Mouse (Mus musculus): ENCODE results near the gene Lyrm7. TPM values are rescaled to one million over a fixed set of nuclear protein-coding genes. Genes with fewer than 3 reads are reported as not detected.

The Lyrm7 gene
- polyA plus RNA-seq, 1 experiment = 25.3 TPM

DNA sequence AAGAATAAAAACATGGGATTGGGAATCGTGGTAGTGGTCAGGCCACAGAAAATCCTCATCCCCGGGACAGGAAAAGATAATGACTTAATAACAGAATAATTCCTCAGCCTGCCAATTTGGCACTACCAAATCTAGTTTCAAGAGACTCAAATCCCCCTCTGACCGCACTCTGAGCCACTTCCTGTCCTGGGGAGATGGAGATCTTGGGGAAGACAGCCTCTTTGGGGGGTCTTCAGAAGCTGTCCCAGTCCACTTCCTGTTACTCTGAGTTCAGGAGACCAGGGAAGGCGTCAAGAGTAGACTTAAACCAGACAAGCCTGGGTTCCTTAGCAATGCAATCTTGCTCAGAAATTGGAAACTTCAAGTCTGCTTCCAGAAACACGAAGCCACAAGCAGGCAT, 15.8 kb downstream of the Lyrm7 start:
- TF ChIP-seq POLR2A (IDR thresholded peaks at IDR 0.05; ENCODE audit: control insufficient read depth, low read depth, low read length) (no peak), CTCF (IDR thresholded peaks at IDR 0.05; ENCODE audit: control insufficient read depth, insufficient read depth, insufficient replicate concordance, low read depth, low read length) (no peak)
- Histone ChIP-seq H3K4me3 (ENCODE audit: control insufficient read depth, low read depth, low read length) (peak overlapping the region; percentile 10; the same call in 1 of the 2 replicates), H3K27me3 (ENCODE audit: control insufficient read depth, insufficient read depth, low read length) (no peaks in the 10 kb centered on the region), H3K36me3 (ENCODE audit: control insufficient read depth, insufficient read depth, low read length) (no peaks in the 10 kb centered on the region; the same call in 1 of the 2 replicates), H3K4me1 (ENCODE audit: control insufficient read depth, insufficient read depth, low read length) (peaks cover 2% of the 10 kb centered on the region; the same call in 1 of the 2 replicates), H3K27ac (ENCODE audit: control insufficient read depth, insufficient read depth, low read depth, low read length) (no peak overlapping the region)

DNA sequence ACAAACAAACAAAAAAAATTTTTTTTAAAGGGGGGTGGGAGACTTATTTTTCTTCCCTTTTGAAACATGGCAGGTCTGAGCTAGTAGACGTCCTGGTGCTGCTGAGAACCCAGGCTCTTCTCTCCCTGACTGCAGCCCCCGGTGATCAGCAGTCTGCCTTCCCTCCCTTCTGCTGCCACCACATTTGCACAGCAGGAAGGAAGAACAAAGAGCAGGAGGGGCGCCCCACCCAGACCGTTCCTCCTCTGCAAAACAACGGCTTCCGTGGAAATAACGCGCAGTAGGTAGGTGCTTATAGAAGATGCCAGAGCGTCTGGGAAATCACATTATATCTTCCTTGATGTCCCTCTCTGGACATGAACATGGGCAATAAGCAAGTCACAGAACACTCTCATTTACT, 16.3 kb downstream of the Lyrm7 start:
- no peak for TF ChIP-seq POLR2A (IDR thresholded peaks at IDR 0.05; ENCODE audit: control insufficient read depth, low read depth, low read length)
- no peak for TF ChIP-seq CTCF (IDR thresholded peaks at IDR 0.05; ENCODE audit: control insufficient read depth, insufficient read depth, insufficient replicate concordance, low read depth, low read length)
- Histone ChIP-seq H3K4me3 (ENCODE audit: control insufficient read depth, low read depth, low read length) (no peak overlapping the region; the same call in 1 of the 2 replicates), H3K27ac (ENCODE audit: control insufficient read depth, insufficient read depth, low read depth, low read length) (no peak overlapping the region), H3K4me1 (ENCODE audit: control insufficient read depth, insufficient read depth, low read length) (peaks cover 2% of the 10 kb centered on the region; the same call in 1 of the 2 replicates), H3K27me3 (ENCODE audit: control insufficient read depth, insufficient read depth, low read length) (no peaks in the 10 kb centered on the region), H3K36me3 (ENCODE audit: control insufficient read depth, insufficient read depth, low read length) (no peaks in the 10 kb centered on the region)

GRCm38 (mm10) chr11:54840891-54841290, 19.8 kb downstream of the Lyrm7 start:
- no peak overlapping the region for H3K4me3 ChIP-seq (ENCODE audit: control insufficient read depth, low read depth, low read length)
- TF ChIP-seq POLR2A (IDR thresholded peaks at IDR 0.05; ENCODE audit: control insufficient read depth, low read depth, low read length) (no peak), CTCF (IDR thresholded peaks at IDR 0.05; ENCODE audit: control insufficient read depth, insufficient read depth, insufficient replicate concordance, low read depth, low read length) (no peak)
- H3K27me3 ChIP-seq (ENCODE audit: control insufficient read depth, insufficient read depth, low read length) = no peaks in the 10 kb centered on the region
- no peak overlapping the region for H3K27ac ChIP-seq (ENCODE audit: control insufficient read depth, insufficient read depth, low read depth, low read length)
- no peaks in the 10 kb centered on the region for H3K36me3 ChIP-seq (ENCODE audit: control insufficient read depth, insufficient read depth, low read length)
- peaks cover 4% of the 10 kb centered on the region; the same call in 1 of the 2 replicates for H3K4me1 ChIP-seq (ENCODE audit: control insufficient read depth, insufficient read depth, low read length)

GRCm38 (mm10) chr11:54839696-54840095, 21.0 kb downstream of the Lyrm7 start:
- Histone ChIP-seq H3K4me1 (ENCODE audit: control insufficient read depth, insufficient read depth, low read length) (peaks cover 2% of the 10 kb centered on the region; the same call in 1 of the 2 replicates), H3K27me3 (ENCODE audit: control insufficient read depth, insufficient read depth, low read length) (no peaks in the 10 kb centered on the region), H3K4me3 (ENCODE audit: control insufficient read depth, low read depth, low read length) (no peak overlapping the region), H3K27ac (ENCODE audit: control insufficient read depth, insufficient read depth, low read depth, low read length) (no peak overlapping the region), H3K36me3 (ENCODE audit: control insufficient read depth, insufficient read depth, low read length) (no peaks in the 10 kb centered on the region)
- TF ChIP-seq CTCF (IDR thresholded peaks at IDR 0.05; ENCODE audit: control insufficient read depth, insufficient read depth, insufficient replicate concordance, low read depth, low read length) = no peak
- TF ChIP-seq POLR2A (IDR thresholded peaks at IDR 0.05; ENCODE audit: control insufficient read depth, low read depth, low read length) = no peak

GRCm38 (mm10) chr11:54836106-54836505, 24.6 kb downstream of the Lyrm7 start:
- Histone ChIP-seq H3K27ac (ENCODE audit: control insufficient read depth, insufficient read depth, low read depth, low read length) (peak overlapping the region; percentile 78), H3K4me3 (ENCODE audit: control insufficient read depth, low read depth, low read length) (no peak overlapping the region), H3K36me3 (ENCODE audit: control insufficient read depth, insufficient read depth, low read length) (no peaks in the 10 kb centered on the region), H3K4me1 (ENCODE audit: control insufficient read depth, insufficient read depth, low read length) (peaks cover 2% of the 10 kb centered on the region; the same call in 1 of the 2 replicates), H3K27me3 (ENCODE audit: control insufficient read depth, insufficient read depth, low read length) (no peaks in the 10 kb centered on the region)
- TF ChIP-seq CTCF (IDR thresholded peaks at IDR 0.05; ENCODE audit: control insufficient read depth, insufficient read depth, insufficient replicate concordance, low read depth, low read length) (no peak), POLR2A (IDR thresholded peaks at IDR 0.05; ENCODE audit: control insufficient read depth, low read depth, low read length) (no peak)

GRCm38 (mm10) chr11:54834596-54834995, 26.1 kb downstream of the Lyrm7 start:
- Histone ChIP-seq H3K36me3 (ENCODE audit: control insufficient read depth, insufficient read depth, low read length) (no peaks in the 10 kb centered on the region), H3K27me3 (ENCODE audit: control insufficient read depth, insufficient read depth, low read length) (no peaks in the 10 kb centered on the region), H3K4me1 (ENCODE audit: control insufficient read depth, insufficient read depth, low read length) (peaks cover 2% of the 10 kb centered on the region; the same call in 1 of the 2 replicates), H3K27ac (ENCODE audit: control insufficient read depth, insufficient read depth, low read depth, low read length) (no peak overlapping the region), H3K4me3 (ENCODE audit: control insufficient read depth, low read depth, low read length) (no peak overlapping the region)
- no peak for TF ChIP-seq POLR2A (IDR thresholded peaks at IDR 0.05; ENCODE audit: control insufficient read depth, low read depth, low read length)
- no peak for TF ChIP-seq CTCF (IDR thresholded peaks at IDR 0.05; ENCODE audit: control insufficient read depth, insufficient read depth, insufficient replicate concordance, low read depth, low read length)

DNA sequence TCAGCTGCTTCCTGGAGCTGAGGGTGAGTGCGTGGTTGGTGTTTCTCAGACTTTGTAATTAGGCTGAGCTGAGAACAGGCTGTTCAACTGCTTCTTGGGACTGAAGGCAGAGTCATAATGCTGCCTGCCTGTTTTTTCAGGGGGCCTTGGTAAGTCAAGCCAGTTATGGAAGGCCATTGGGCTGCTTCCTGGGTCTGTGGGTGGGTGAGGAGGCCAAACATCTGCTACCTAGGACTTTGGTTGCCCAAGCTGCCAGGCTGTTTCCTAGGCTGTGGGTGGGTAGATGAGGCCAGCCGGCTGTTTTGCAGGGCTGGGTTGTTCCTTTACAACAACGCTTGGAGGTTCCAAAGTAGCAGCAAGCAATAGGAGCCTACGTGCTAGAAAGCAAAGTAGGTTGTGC, 26.9 kb downstream of the Lyrm7 start:
- no peak overlapping the region for H3K4me3 ChIP-seq (ENCODE audit: control insufficient read depth, low read depth, low read length)
- H3K4me1 ChIP-seq (ENCODE audit: control insufficient read depth, insufficient read depth, low read length) = peaks cover 2% of the 10 kb centered on the region; the same call in 1 of the 2 replicates

More for the DNA sequence above, 26.9 kb downstream of the Lyrm7 start:
- TF ChIP-seq POLR2A (IDR thresholded peaks at IDR 0.05; ENCODE audit: control insufficient read depth, low read depth, low read length) (no peak), CTCF (IDR thresholded peaks at IDR 0.05; ENCODE audit: control insufficient read depth, insufficient read depth, insufficient replicate concordance, low read depth, low read length) (no peak)
- Histone ChIP-seq H3K36me3 (ENCODE audit: control insufficient read depth, insufficient read depth, low read length) (no peaks in the 10 kb centered on the region), H3K27me3 (ENCODE audit: control insufficient read depth, insufficient read depth, low read length) (no peaks in the 10 kb centered on the region), H3K27ac (ENCODE audit: control insufficient read depth, insufficient read depth, low read depth, low read length) (no peak overlapping the region)

All from testis, adult 2 months (tissue).